In genomic region chr11:120183708-120184107, GRCm38 (mm10) we compare ENCODE assay signal across 10 mouse cellular contexts. TPM values are rescaled to one million over a fixed set of nuclear protein-coding genes. Genes with fewer than 3 reads are reported as not detected.
DNase-seq lines count a peak whose midpoint lies in the region; ATAC-seq and TF ChIP-seq lines count a peak whose summit lies in the region.
"Had no signal": no experiment of that assay in that cellular context is flagged by ENCODE, and none has a peak within 500 bp of the region (broad histone marks: within the 10 kb centered on the region; RNA-seq: fewer than 3 reads in every experiment).

No protein-coding gene starts in this region.

- 13% methylated on average over 11 of the region's 11 CpGs for WGBS in forebrain, embryonic 11.5 days
- WGBS in forebrain, postnatal 0 days: 47% methylated on average over 11 of the region's 11 CpGs
- 18% methylated on average over 11 of the region's 11 CpGs for WGBS in neural tube, embryonic 11.5 days
- 46% methylated on average over 11 of the region's 11 CpGs for WGBS in intestine, embryonic 15.5 days
- WGBS in neural tube, embryonic 15.5 days: 27% methylated on average over 11 of the region's 11 CpGs

- H3K36me3 ChIP-seq in forebrain, embryonic 11.5 days (ENCODE audit: control insufficient read depth, insufficient read depth, low read length): no peaks in the 10 kb centered on the region
- no peaks in the 10 kb centered on the region for H3K36me3 ChIP-seq in forebrain, postnatal 0 days (ENCODE audit: insufficient read depth)
- H3K36me3 ChIP-seq in neural tube, embryonic 11.5 days (ENCODE audit: control insufficient read depth, insufficient read depth, low read length): no peaks in the 10 kb centered on the region
- no peaks in the 10 kb centered on the region for H3K36me3 ChIP-seq in intestine, embryonic 15.5 days
- H3K36me3 ChIP-seq in neural tube, embryonic 15.5 days: no peaks in the 10 kb centered on the region
- H3K36me3 ChIP-seq: liver, embryonic 15.5 days had no signal

- ATAC-seq in forebrain, embryonic 11.5 days (replicated peaks; ENCODE audit: low FRiP score): no peak
- ATAC-seq in forebrain, postnatal 0 days: no peak
- ATAC-seq in neural tube, embryonic 11.5 days (ENCODE audit: insufficient read depth, low FRiP score, low TSS enrichment): no peak
- no peak for ATAC-seq in intestine, embryonic 15.5 days
- no peak for ATAC-seq in neural tube, embryonic 15.5 days (ENCODE audit: low FRiP score)

- H3K4me2 ChIP-seq in forebrain, embryonic 11.5 days (ENCODE audit: low read depth, low read length, severe bottlenecking): peak overlapping the region; percentile 24; the same call in 1 of the 2 replicates
- no peak overlapping the region for H3K4me2 ChIP-seq in forebrain, postnatal 0 days (ENCODE audit: low read depth)
- peak overlapping the region; percentile 99 for H3K4me2 ChIP-seq in neural tube, embryonic 11.5 days (ENCODE audit: low read depth)
- H3K4me2 ChIP-seq in intestine, embryonic 15.5 days (replicated peaks): no peak overlapping the region; the same call in 1 of the 2 replicates
- peak overlapping the region; percentile 83 for H3K4me2 ChIP-seq in neural tube, embryonic 15.5 days
- H3K4me2 ChIP-seq: liver, embryonic 15.5 days had no signal

- intact Hi-C loops in gastrocnemius, postnatal 36 days (cut with DNase I): no loop called here

- no peak for TF ChIP-seq CTCF in forebrain, postnatal 0 days (IDR thresholded peaks at IDR 0.05; ENCODE audit: low read depth)

- H3K4me1 ChIP-seq in forebrain, embryonic 11.5 days (replicated peaks; ENCODE audit: control insufficient read depth, insufficient read depth, low read length): peaks cover 25% of the 10 kb centered on the region
- peaks cover 19% of the 10 kb centered on the region for H3K4me1 ChIP-seq in forebrain, postnatal 0 days (ENCODE audit: insufficient read depth)
- peaks cover 36% of the 10 kb centered on the region for H3K4me1 ChIP-seq in neural tube, embryonic 11.5 days (ENCODE audit: control insufficient read depth, insufficient read depth, low read length)
- peaks cover 36% of the 10 kb centered on the region for H3K4me1 ChIP-seq in intestine, embryonic 15.5 days (replicated peaks)
- H3K4me1 ChIP-seq in neural tube, embryonic 15.5 days: peaks cover 48% of the 10 kb centered on the region

- DNase-seq in forebrain, embryonic 11.5 days (ENCODE audit: low spot score): no peak
- DNase-seq in forebrain, postnatal 0 days: no peak
- DNase-seq in neural tube, embryonic 11.5 days (ENCODE audit: low spot score): no peak
- DNase-seq in neural tube, embryonic 10.5 days (ENCODE audit: extremely low spot score, low spot score): no peak
- no peak for DNase-seq in gastrocnemius, postnatal 36 days
- no peak for DNase-seq in natural killer cell, adult 2 months (ENCODE audit: low spot score in 2 of 2)
- DNase-seq: cerebellum, adult 9-10 months had no signal

- no peaks in the 10 kb centered on the region for H3K9me3 ChIP-seq in forebrain, embryonic 11.5 days (ENCODE audit: control insufficient read depth, low read length)
- H3K9me3 ChIP-seq in forebrain, postnatal 0 days (ENCODE audit: low read length): no peaks in the 10 kb centered on the region
- no peaks in the 10 kb centered on the region for H3K9me3 ChIP-seq in neural tube, embryonic 11.5 days (ENCODE audit: control insufficient read depth, low read length)
- no peaks in the 10 kb centered on the region for H3K9me3 ChIP-seq in intestine, embryonic 15.5 days
- H3K9me3 ChIP-seq in neural tube, embryonic 15.5 days (replicated peaks): no peaks in the 10 kb centered on the region
- H3K9me3 ChIP-seq: liver, embryonic 15.5 days had no signal

- no peak overlapping the region for H3K4me3 ChIP-seq in forebrain, embryonic 11.5 days (ENCODE audit: low read depth, low read length)
- H3K4me3 ChIP-seq in forebrain, postnatal 0 days (ENCODE audit: low read depth, low read length): no peak overlapping the region
- H3K4me3 ChIP-seq in neural tube, embryonic 11.5 days (ENCODE audit: low read depth, low read length): no peak overlapping the region
- H3K4me3 ChIP-seq in intestine, embryonic 15.5 days (replicated peaks): no peak overlapping the region
- H3K4me3 ChIP-seq in neural tube, embryonic 15.5 days (replicated peaks): no peak overlapping the region
- H3K4me3 ChIP-seq: liver, embryonic 15.5 days had no signal

- peak overlapping the region; percentile 99 for H3K9ac ChIP-seq in forebrain, embryonic 11.5 days (ENCODE audit: low read length)
- H3K9ac ChIP-seq in forebrain, postnatal 0 days: no peak overlapping the region
- peak overlapping the region; percentile 99 for H3K9ac ChIP-seq in neural tube, embryonic 11.5 days (ENCODE audit: low read length)
- no peak overlapping the region for H3K9ac ChIP-seq in intestine, embryonic 15.5 days
- peak overlapping the region; percentile 26; the same call in 1 of the 2 replicates for H3K9ac ChIP-seq in neural tube, embryonic 15.5 days (replicated peaks)
- H3K9ac ChIP-seq: liver, embryonic 15.5 days had no signal

- no peaks in the 10 kb centered on the region for H3K27me3 ChIP-seq in forebrain, embryonic 11.5 days (ENCODE audit: control insufficient read depth, insufficient read depth, low read length)
- H3K27me3 ChIP-seq in forebrain, postnatal 0 days (ENCODE audit: insufficient read depth, low read length): no peaks in the 10 kb centered on the region
- H3K27me3 ChIP-seq in neural tube, embryonic 11.5 days (ENCODE audit: control insufficient read depth, insufficient read depth, low read length): no peaks in the 10 kb centered on the region
- no peaks in the 10 kb centered on the region for H3K27me3 ChIP-seq in intestine, embryonic 15.5 days (replicated peaks)
- no peaks in the 10 kb centered on the region for H3K27me3 ChIP-seq in neural tube, embryonic 15.5 days (replicated peaks)

- peak overlapping the region; percentile 95; the same call in 1 of the 2 replicates for H3K27ac ChIP-seq in forebrain, embryonic 11.5 days (ENCODE audit: low read depth, low read length)
- no peak overlapping the region for H3K27ac ChIP-seq in forebrain, postnatal 0 days (ENCODE audit: low read depth, low read length)
- H3K27ac ChIP-seq in neural tube, embryonic 11.5 days (ENCODE audit: low read depth, low read length): peak overlapping the region; percentile 99; the same call in 1 of the 2 replicates
- H3K27ac ChIP-seq in intestine, embryonic 15.5 days: 0 out of 2 replicates have a peak overlapping the region, but pooled peaks have one; percentile 2
- H3K27ac ChIP-seq in neural tube, embryonic 15.5 days (replicated peaks): peak overlapping the region; percentile 76

RNA-seq across cellular contexts. Expression of gene Slc38a10, which starts 32.6 kb away (rescaled TPM):
- 58.3 and 68.2 TPM in 2 replicates for polyA plus RNA-seq in forebrain, embryonic 11.5 days (2014; fragmentation: Nextera tagmentation; extraction: Ambion mirVana)
- total RNA-seq in forebrain, postnatal 0 days (2014; rRNA removed): 114 and 147 TPM in 2 replicates
- 90.4 and 97.0 TPM in 2 replicates for polyA plus RNA-seq in forebrain, postnatal 0 days (2015; fragmentation: Nextera tagmentation; extraction: Ambion mirVana)
- 74.2 and 79.1 TPM in 2 replicates for polyA plus RNA-seq in neural tube, embryonic 11.5 days (2014; fragmentation: Nextera tagmentation; extraction: Ambion mirVana)
- polyA plus RNA-seq in intestine, embryonic 15.5 days (2015; fragmentation: Nextera tagmentation; extraction: Ambion mirVana): 81.8 and 88.2 TPM in 2 replicates
- 107 and 112 TPM in 2 replicates for polyA plus RNA-seq in neural tube, embryonic 15.5 days (2015; fragmentation: Nextera tagmentation; extraction: Ambion mirVana)
- 10 to 100 TPM; 43.0 to 43.4 TPM for total RNA-seq in gastrocnemius, postnatal 36 days (2021)

RNA-seq across cellular contexts. Expression of gene Bahcc1, which starts 49.0 kb away (rescaled TPM):
- 25.2 and 30.3 TPM in 2 replicates for polyA plus RNA-seq in forebrain, embryonic 11.5 days (2014; fragmentation: Nextera tagmentation; extraction: Ambion mirVana)
- total RNA-seq in forebrain, postnatal 0 days (2014; rRNA removed): 19.3 and 26.5 TPM in 2 replicates
- 3.9 and 6.5 TPM in 2 replicates for polyA plus RNA-seq in forebrain, postnatal 0 days (2015; fragmentation: Nextera tagmentation; extraction: Ambion mirVana)
- polyA plus RNA-seq in neural tube, embryonic 11.5 days (2014; fragmentation: Nextera tagmentation; extraction: Ambion mirVana): 19.7 and 22.7 TPM in 2 replicates
- polyA plus RNA-seq in intestine, embryonic 15.5 days (2015; fragmentation: Nextera tagmentation; extraction: Ambion mirVana): 5.8 and 7.1 TPM in 2 replicates
- polyA plus RNA-seq in neural tube, embryonic 15.5 days (2015; fragmentation: Nextera tagmentation; extraction: Ambion mirVana): 8.7 and 10.4 TPM in 2 replicates
- total RNA-seq in gastrocnemius, postnatal 36 days (2021): 1 to 10 TPM; 2.3 to 4.1 TPM

Comparison
In these comparisons a context has a peak if more than half of its experiments do, and no peak if none do; other contexts are left out.
1. H3K4me2 ChIP-seq: peak in forebrain, embryonic 11.5 days (single experiment), neural tube, embryonic 11.5 days (single experiment) and neural tube, embryonic 15.5 days (single experiment); none in forebrain, postnatal 0 days (single experiment) and intestine, embryonic 15.5 days (single experiment).
2. H3K9ac ChIP-seq: peak in forebrain, embryonic 11.5 days (single experiment), neural tube, embryonic 11.5 days (single experiment) and neural tube, embryonic 15.5 days (single experiment); none in forebrain, postnatal 0 days (single experiment) and intestine, embryonic 15.5 days (single experiment).